Mouse (Mus musculus) left cerebral cortex, postnatal 36 days (tissue): ENCODE data around the gene Sox1. TPM values are rescaled to one million over a fixed set of nuclear protein-coding genes. Genes with fewer than 3 reads are reported as not detected.

ENCODE experiments used
- DNase-seq, 2 experiments: peaks; one replicate each; pipeline ENCODE4 v3.0.0; 2021 to 2022; ENCODE audit warnings: low spot score in 2 of 2, mixed read lengths in 1 of 2
- intact Hi-C: fragments of 180-260 bp; cut with DNase I; formaldehyde crosslinking; loops from one replicate; pipeline ENCODE4 v1.15.1; 2025
- total RNA-seq, 2 experiments: library from RNA; stranded (reverse); gene quantifications; 2 replicates each; pipeline ENCODE4 v1.2.3; 2021

The Sox1 gene
- total RNA-seq, 2 experiments from 2014 or later, result 7.9 to 12.8 TPM

DNA sequence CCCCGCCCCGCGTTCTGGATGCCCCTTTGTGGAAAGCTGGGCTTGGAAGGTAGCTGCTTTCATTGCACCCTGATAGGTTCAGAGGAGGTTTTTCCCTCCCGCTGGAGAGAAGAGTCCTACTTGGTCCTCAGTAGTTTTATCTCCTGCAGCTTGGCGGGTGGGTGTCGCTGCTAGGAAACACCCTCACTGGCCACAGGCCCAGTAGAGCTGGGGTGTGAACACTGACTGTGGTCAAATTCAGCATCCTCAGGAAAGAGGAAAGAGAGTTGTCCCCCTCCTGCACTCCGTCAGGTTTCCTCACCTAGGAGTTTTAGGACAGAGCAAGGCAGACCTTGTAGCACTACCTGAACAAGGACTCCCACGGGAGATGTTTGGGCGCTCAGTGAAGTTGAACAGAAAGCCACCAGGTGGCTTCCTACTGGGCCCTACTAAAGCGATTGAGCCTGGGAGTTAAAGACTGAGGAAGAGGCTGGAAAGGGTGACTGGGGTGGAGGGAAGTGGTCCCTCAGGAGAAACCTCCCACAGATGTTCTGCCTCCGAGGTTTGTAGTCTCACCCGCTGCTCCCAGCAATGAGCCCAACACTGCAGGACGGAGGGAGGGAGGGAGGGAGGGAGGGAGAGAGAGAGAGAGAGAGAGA, 7.8 kb upstream of the Sox1 start:
- no peak for DNase-seq
- intact Hi-C loops, result loop anchor here (5.0 to 10.0 kb wide), 2 partner anchors 173 to 390 kb away; no protein-coding TSS in a partner anchor

DNA sequence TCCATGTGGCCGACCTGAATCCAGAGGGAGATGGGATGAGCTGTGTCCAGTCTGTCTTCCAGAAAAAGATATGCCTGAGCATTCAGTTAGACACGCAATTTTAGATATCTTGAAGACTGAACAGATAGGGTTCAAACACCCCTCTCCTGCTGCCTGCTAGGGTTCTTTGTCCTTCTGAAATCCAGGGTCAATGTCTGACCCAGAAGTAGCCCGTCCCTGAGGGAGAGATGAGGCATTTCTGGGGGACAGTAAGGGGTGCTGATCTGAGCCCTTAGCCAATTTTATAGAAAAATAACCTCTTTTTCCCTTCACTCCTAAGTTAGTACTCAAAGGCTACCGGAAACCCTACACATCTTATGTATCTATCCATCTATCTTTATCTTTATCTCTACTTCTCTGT, 7.2 kb upstream of the Sox1 start:
- DNase-seq, result no peak
- intact Hi-C loops, result loop anchor here (5.0 to 10.0 kb wide), 2 partner anchors 173 to 391 kb away; no protein-coding TSS in a partner anchor

GRCm38 (mm10) chr8:12388390-12389115, 6.5 kb upstream of the Sox1 start:
- DNase-seq, result no peak
- intact Hi-C loops, result loop anchor here (5.0 to 10.0 kb wide), 2 partner anchors 174 to 391 kb away; no protein-coding TSS in a partner anchor

DNA sequence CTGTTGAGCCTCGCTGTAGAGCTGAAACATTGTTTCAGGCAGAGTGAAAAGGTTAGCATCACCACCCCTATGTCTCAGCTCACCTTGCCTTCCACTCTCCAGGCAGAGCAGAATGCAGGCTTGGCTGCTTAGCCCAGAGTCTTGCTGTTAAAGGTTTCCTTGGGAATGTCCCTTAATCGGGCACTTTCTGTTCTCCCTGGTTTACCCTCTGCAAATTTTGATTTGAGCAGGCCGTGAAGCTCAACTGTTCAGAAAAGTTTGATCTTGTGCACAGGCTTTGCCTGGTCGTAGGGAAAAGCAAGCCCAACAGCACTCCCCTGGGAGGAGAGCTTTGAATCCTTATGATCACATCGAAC, 6.0 kb upstream of the Sox1 start:
- intact Hi-C loops, result loop anchor here (5.0 to 10.0 kb wide), 2 partner anchors 174 to 392 kb away; no protein-coding TSS in a partner anchor
- DNase-seq, result no peak

- intact Hi-C loops, result loop anchor here (5.0 to 10.0 kb wide), 3 partner anchors 172 to 393 kb away; no protein-coding TSS in a partner anchor
- DNase-seq, result peak in 1 of 2 experiments; percentile 18
Measured at GRCm38 (mm10) chr8:12389801-12390639, 5.1 kb upstream of the Sox1 start.

GRCm38 (mm10) chr8:12390640-12391365, 4.3 kb upstream of the Sox1 start:
- intact Hi-C loops, result loop anchor here (5.0 kb wide), 1 partner anchor 171 kb away; no protein-coding TSS in a partner anchor
- peak in 1 of 2 experiments; percentile 36 for DNase-seq

GRCm38 (mm10) chr8:12391366-12392250, 3.5 kb upstream of the Sox1 start:
- intact Hi-C loops, result loop anchor here (5.0 kb wide), 1 partner anchor 171 kb away; no protein-coding TSS in a partner anchor
- DNase-seq, result no peak

- DNase-seq, result no peak
- intact Hi-C loops, result loop anchor here (5.0 kb wide), 1 partner anchor 170 kb away; no protein-coding TSS in a partner anchor
Measured at GRCm38 (mm10) chr8:12392801-12393200, 2.3 kb upstream of the Sox1 start.

DNA sequence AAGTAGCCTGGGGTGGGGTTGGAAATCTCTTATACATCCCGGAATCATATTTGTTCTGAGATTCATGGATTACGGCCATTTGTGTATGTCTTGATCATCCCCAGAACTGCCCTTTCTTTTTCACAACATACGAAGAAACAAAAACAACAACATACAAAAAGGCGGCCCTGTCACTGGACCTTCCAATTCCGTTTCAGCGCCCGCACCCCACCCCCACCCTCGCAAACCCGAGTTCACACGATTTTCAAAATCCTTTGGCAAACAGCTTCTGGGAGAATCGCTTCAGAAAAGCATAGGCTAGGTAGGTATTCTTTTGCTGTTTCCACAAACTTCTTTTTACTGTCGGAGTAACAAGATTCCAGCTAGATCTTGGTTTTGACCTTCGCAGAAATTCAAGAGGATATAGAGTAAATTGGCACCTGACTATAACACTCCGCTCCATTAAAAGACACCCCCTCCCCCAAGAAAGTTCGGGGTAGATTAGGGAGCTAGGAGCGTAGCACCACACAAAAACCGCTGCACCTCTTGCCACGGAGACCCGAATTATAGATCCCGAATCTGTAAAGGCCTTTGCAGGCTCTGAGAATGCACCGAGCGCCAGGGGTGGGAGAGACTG, 602 bp upstream of the Sox1 start:
- intact Hi-C loops, result loop anchor here (5.0 kb wide), 1 partner anchor 168 kb away; no protein-coding TSS in a partner anchor

DNA sequence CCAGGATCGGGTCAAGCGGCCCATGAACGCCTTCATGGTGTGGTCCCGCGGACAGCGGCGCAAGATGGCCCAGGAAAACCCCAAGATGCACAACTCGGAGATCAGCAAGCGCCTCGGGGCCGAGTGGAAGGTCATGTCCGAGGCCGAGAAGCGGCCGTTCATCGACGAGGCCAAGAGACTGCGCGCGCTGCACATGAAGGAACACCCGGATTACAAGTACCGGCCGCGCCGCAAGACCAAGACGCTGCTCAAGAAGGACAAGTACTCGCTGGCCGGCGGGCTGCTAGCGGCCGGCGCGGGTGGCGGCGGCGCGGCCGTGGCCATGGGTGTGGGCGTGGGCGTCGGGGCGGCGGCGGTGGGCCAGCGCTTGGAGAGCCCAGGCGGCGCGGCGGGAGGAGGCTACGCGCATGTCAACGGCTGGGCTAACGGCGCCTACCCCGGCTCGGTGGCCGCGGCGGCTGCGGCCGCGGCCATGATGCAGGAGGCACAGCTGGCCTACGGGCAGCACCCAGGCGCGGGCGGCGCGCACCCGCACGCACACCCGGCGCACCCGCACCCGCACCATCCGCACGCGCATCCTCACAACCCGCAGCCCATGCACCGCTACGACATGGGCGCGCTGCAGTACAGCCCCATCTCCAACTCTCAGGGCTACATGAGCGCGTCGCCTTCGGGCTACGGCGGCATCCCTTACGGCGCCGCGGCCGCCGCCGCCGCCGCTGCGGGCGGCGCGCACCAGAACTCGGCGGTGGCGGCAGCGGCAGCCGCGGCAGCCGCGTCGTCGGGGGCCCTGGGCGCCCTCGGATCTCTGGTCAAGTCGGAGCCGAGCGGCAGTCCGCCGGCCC, 1.6 kb downstream of the Sox1 start:
- intact Hi-C loops, result loop anchor here (5.0 kb wide), 1 partner anchor 91 kb away; no protein-coding TSS in a partner anchor
- DNase-seq, result peak in 1 of 2 experiments; percentile 15

More for the DNA sequence above, 602 bp upstream of the Sox1 start:
- no peak for DNase-seq

- intact Hi-C loops, result loop anchor here (5.0 kb wide), 1 partner anchor 90 kb away; no protein-coding TSS in a partner anchor
Measured at GRCm38 (mm10) chr8:12397346-12397925, 2.3 kb downstream of the Sox1 start.

DNA sequence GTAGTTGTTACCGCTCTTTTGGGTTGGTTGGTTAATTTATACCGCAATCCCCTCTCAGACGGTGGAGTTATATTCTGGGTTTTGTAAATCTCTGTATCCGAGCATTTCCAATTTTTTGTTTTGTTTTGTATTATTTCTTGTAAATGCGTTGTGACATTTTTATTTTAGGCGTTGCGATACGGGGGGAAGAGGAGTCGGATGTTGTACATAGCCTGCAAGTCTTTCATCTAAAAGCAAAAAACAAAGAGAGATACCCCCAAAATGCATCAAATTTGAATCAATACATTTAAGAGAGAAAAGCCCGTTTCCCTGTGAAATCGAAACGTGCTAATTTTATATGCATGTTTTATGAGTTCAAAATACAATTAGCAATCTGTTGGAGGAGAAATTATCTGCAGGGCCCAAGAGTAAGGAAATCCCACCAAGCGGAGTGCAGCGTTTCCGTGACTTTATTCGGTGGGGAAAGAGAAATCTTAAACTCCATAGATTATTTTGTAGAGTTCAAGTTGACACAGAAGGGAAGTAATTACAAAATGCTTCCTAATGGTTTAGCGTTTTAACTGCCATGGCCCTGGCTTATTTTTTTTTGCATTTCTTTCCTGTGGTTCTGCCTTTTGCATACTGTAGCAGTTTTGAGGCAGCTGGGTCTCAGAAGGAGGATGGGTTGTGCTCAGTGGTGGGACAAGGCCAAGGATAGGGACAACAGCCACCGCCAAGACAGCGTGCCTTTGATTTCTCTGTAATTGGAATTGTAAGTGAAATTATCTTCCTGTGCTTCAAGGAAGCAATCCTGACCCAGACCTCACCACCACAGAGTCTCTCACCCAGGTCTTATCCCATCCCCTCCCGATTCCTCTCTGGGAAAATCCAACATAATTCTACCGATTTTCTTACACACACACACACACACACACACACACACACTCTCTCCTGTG, 3.2 kb downstream of the Sox1 start:
- intact Hi-C loops, result loop anchor here (2.0 to 5.0 kb wide), 2 partner anchors 13 to 89 kb away; no protein-coding TSS in a partner anchor
- DNase-seq, result no peak

More at GRCm38 (mm10) chr8:12397346-12397925, 2.3 kb downstream of the Sox1 start:
- peak in 1 of 2 experiments; percentile 23 for DNase-seq

DNA sequence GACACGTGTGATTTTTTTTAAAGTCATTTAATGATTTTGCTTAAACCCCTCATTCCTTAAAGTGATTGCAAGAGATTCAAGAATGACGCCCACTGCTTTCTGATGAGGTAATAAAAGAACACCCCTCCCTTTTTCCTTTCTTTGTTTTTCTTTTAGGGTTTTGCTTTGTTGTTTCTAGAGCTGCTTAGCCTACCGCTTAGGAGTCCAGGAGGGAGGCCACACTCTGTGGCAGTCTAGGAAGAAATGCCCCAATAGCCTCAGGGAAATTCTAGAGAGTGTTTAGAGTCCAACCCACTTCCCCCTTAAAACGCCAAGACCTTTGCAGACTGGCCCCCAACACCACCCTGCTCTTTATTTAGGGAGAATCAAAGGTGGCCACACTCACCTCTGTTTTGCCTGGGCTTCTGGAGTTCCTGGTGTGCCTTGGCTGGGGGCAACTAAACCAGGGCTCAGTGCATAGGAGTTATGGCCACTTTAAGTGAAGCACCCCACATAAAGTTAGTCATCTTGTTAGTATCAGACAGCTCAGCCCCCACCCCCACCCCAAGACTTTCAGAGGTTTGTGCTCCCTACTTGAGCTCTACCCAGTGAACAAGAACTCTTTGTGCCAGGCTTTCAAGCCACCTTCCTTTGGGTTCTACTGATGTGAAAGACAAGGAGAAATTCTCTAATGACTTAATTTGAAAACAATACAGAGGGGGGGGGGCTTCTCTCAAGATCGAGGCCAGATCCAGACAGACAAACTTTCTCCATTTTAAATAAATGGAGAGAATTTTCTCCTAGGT, 4.5 kb downstream of the Sox1 start:
- intact Hi-C loops, result loop anchor here (2.0 to 5.0 kb wide), 2 partner anchors 15 to 88 kb away; no protein-coding TSS in a partner anchor
- no peak for DNase-seq
